Comparison of ENCODE assay signal across 9 mouse cellular contexts in genomic region chr10:83618819-83619440, GRCm38 (mm10). TPM values are rescaled to one million over a fixed set of nuclear protein-coding genes. Genes with fewer than 3 reads are reported as not detected.
A peak's percentile ranks its signal among the peaks of the same experiment; 100 is the strongest.
DNase-seq lines count a peak whose midpoint lies in the region; ATAC-seq lines count a peak whose summit lies in the region.
"Had no signal": no experiment of that assay in that cellular context is flagged by ENCODE, and none has a peak within 500 bp of the region (broad histone marks: within the 10 kb centered on the region; RNA-seq: fewer than 3 reads in every experiment).

No protein-coding gene starts in this region.

- H3K36me3 ChIP-seq in hindbrain, embryonic 16.5 days (ENCODE audit: control insufficient read depth, insufficient read depth, low read length), result peaks cover 6% of the 10 kb centered on the region
- H3K36me3 ChIP-seq in hindbrain, embryonic 12.5 days, result peaks cover 31% of the 10 kb centered on the region
- H3K36me3 ChIP-seq in liver, embryonic 12.5 days, result peaks cover 31% of the 10 kb centered on the region
- peaks cover 11% of the 10 kb centered on the region; the same call in 1 of the 2 replicates for H3K36me3 ChIP-seq in forebrain, embryonic 14.5 days (ENCODE audit: control insufficient read depth, insufficient read depth, low read length)

- H3K4me2 ChIP-seq in hindbrain, embryonic 16.5 days (ENCODE audit: low read length), result no peak overlapping the region
- no peak overlapping the region for H3K4me2 ChIP-seq in hindbrain, embryonic 12.5 days (replicated peaks)
- H3K4me2 ChIP-seq in liver, embryonic 12.5 days, result no peak overlapping the region
- H3K4me2 ChIP-seq in forebrain, embryonic 14.5 days (ENCODE audit: low read length), result no peak overlapping the region
- H3K4me2 ChIP-seq: heart, embryonic 15.5 days had no signal

- no peak overlapping the region for H3K27ac ChIP-seq in hindbrain, embryonic 16.5 days (ENCODE audit: low read depth, low read length)
- no peak overlapping the region for H3K27ac ChIP-seq in hindbrain, embryonic 12.5 days
- H3K27ac ChIP-seq in liver, embryonic 12.5 days, result no peak overlapping the region
- H3K27ac ChIP-seq in forebrain, embryonic 14.5 days (ENCODE audit: low read depth, low read length), result no peak overlapping the region
- H3K27ac ChIP-seq: heart, embryonic 15.5 days; macrophage had no signal

- 73% methylated on average over 12 of the region's 12 CpGs for WGBS in hindbrain, embryonic 16.5 days
- WGBS in hindbrain, embryonic 12.5 days, result 89% methylated on average over 12 of the region's 12 CpGs
- WGBS in liver, embryonic 12.5 days (ENCODE audit: insufficient replicate concordance), result 76% methylated on average over 12 of the region's 12 CpGs
- 89% methylated on average over 12 of the region's 12 CpGs for WGBS in forebrain, embryonic 14.5 days

- H3K4me3 ChIP-seq in hindbrain, embryonic 16.5 days (ENCODE audit: low read length), result no peak overlapping the region
- no peak overlapping the region for H3K4me3 ChIP-seq in hindbrain, embryonic 12.5 days
- H3K4me3 ChIP-seq in liver, embryonic 12.5 days, result no peak overlapping the region
- H3K4me3 ChIP-seq in forebrain, embryonic 14.5 days (ENCODE audit: low read depth, low read length), result no peak overlapping the region
- H3K4me3 ChIP-seq: heart, embryonic 15.5 days had no signal

- H3K27me3 ChIP-seq in hindbrain, embryonic 16.5 days (replicated peaks; ENCODE audit: control insufficient read depth, insufficient read depth, low read length), result no peaks in the 10 kb centered on the region
- no peaks in the 10 kb centered on the region for H3K27me3 ChIP-seq in hindbrain, embryonic 12.5 days
- H3K27me3 ChIP-seq in liver, embryonic 12.5 days (replicated peaks), result no peaks in the 10 kb centered on the region
- H3K27me3 ChIP-seq in forebrain, embryonic 14.5 days (replicated peaks; ENCODE audit: control insufficient read depth, insufficient read depth, low read length), result no peaks in the 10 kb centered on the region
- H3K27me3 ChIP-seq: heart, embryonic 15.5 days had no signal

- 0 out of 2 replicates have a peak, but pooled peaks have one; percentile 27 for ATAC-seq in hindbrain, embryonic 16.5 days
- no peak for ATAC-seq in hindbrain, embryonic 12.5 days (ENCODE audit: low FRiP score)
- no peak for ATAC-seq in liver, embryonic 12.5 days
- ATAC-seq in forebrain, embryonic 14.5 days, result no peak

- H3K9me3 ChIP-seq in hindbrain, embryonic 16.5 days (ENCODE audit: control insufficient read depth, low read length), result no peaks in the 10 kb centered on the region
- no peaks in the 10 kb centered on the region for H3K9me3 ChIP-seq in hindbrain, embryonic 12.5 days (replicated peaks)
- no peaks in the 10 kb centered on the region for H3K9me3 ChIP-seq in liver, embryonic 12.5 days (replicated peaks)
- H3K9me3 ChIP-seq in forebrain, embryonic 14.5 days (replicated peaks; ENCODE audit: control insufficient read depth, low read length), result no peaks in the 10 kb centered on the region
- H3K9me3 ChIP-seq: heart, embryonic 15.5 days had no signal

- H3K4me1 ChIP-seq in hindbrain, embryonic 16.5 days (ENCODE audit: control insufficient read depth, insufficient read depth, low read depth, low read length), result 0 out of 2 replicates have a peak, but pooled peaks cover 2% of the 10 kb centered on the region
- H3K4me1 ChIP-seq in hindbrain, embryonic 12.5 days, result no peaks in the 10 kb centered on the region; the same call in 1 of the 2 replicates
- no peaks in the 10 kb centered on the region for H3K4me1 ChIP-seq in liver, embryonic 12.5 days
- no peaks in the 10 kb centered on the region for H3K4me1 ChIP-seq in forebrain, embryonic 14.5 days (ENCODE audit: control insufficient read depth, insufficient read depth, low read length)

- intact Hi-C loops in heart, postnatal 10 days (cut with DNase I), result no loop called here

- peak; percentile 86 for DNase-seq in brain, adult 2 months (ENCODE audit: low read depth, low spot score)
- DNase-seq in cerebellum, adult 8-10 months, result peak; percentile 76
- DNase-seq in heart, postnatal 10 days, result peak; percentile 53 to 59
- no peak for DNase-seq in forebrain, embryonic 14.5 days (ENCODE audit: low spot score)

- no peak overlapping the region; the same call in 1 of the 2 replicates for H3K9ac ChIP-seq in hindbrain, embryonic 16.5 days (ENCODE audit: low read depth, low read length)
- H3K9ac ChIP-seq in hindbrain, embryonic 12.5 days, result no peak overlapping the region
- H3K9ac ChIP-seq in liver, embryonic 12.5 days, result no peak overlapping the region
- no peak overlapping the region for H3K9ac ChIP-seq in forebrain, embryonic 14.5 days (ENCODE audit: low read length)
- H3K9ac ChIP-seq: heart, embryonic 15.5 days had no signal

RNA-seq across cellular contexts. Expression of gene Appl2, which starts 29.6 kb away (rescaled TPM):
- polyA plus RNA-seq in hindbrain, embryonic 16.5 days (2015; fragmentation: Nextera tagmentation; extraction: Ambion mirVana), result 54.6 and 59.0 TPM in 2 replicates
- polyA plus RNA-seq in hindbrain, embryonic 12.5 days (2016; fragmentation: Nextera tagmentation; extraction: Ambion mirVana), result 58.6 and 64.5 TPM in 2 replicates
- total RNA-seq in heart, postnatal 10 days (2021), result 10 to 100 TPM; 42.9 to 45.9 TPM
- 15.1 and 15.2 TPM in 2 replicates for polyA plus RNA-seq in liver, embryonic 12.5 days (2016; fragmentation: Nextera tagmentation; extraction: Ambion mirVana)
- polyA plus RNA-seq in forebrain, embryonic 14.5 days (2014; fragmentation: Nextera tagmentation; extraction: Ambion mirVana), result 20.2 and 23.2 TPM in 2 replicates
